Mouse (Mus musculus) CH12.LX (cell line): Measurements from ENCODE around the gene Col27a1. TPM values are rescaled to one million over a fixed set of nuclear protein-coding genes. Genes with fewer than 3 reads are reported as not detected.

Experiments used
- DNase-seq: peaks from one replicate; pipeline ENCODE4 v3.0.0-alpha.2; 2013; ENCODE audit errors: extremely low read depth
- H3K27ac ChIP-seq: 2 replicates; pipeline ENCODE4 v1.5.1; 2012; ENCODE audit warnings: low read depth, mild to moderate bottlenecking, control low read depth, moderate library complexity; ENCODE audit not compliant: insufficient read depth
- H3K27me3 ChIP-seq: replicated peaks from 2 replicates; pipeline ENCODE3; 2012; ENCODE audit warnings: inconsistent platforms
- H3K36me3 ChIP-seq, 2 experiments: replicated peaks in 1 of 2; 2 replicates each; pipeline versions ENCODE3 to v1.6.1; 2012; ENCODE audit warnings: inconsistent platforms in 1 of 2, low read length in 1 of 2, mild to moderate bottlenecking in 1 of 2, mixed read lengths in 1 of 2, moderate library complexity in 1 of 2; ENCODE audit not compliant: control insufficient read depth in 1 of 2, insufficient read depth in 1 of 2
- H3K4me1 ChIP-seq, 2 experiments: 2 replicates each; pipeline ENCODE4 v1.6.1; 2012; ENCODE audit warnings: inconsistent platforms in 1 of 2, moderate library complexity in 1 of 2; ENCODE audit not compliant: insufficient read depth in 2 of 2, control insufficient read depth in 1 of 2
- H3K4me2 ChIP-seq: 2 replicates; pipeline ENCODE4 v1.6.1; 2012; ENCODE audit warnings: low read depth, mild to moderate bottlenecking, control low read depth; ENCODE audit not compliant: poor library complexity, insufficient read depth, severe bottlenecking
- H3K4me3 ChIP-seq, 3 experiments: fragments of 150-350 bp in 1 of 3; sonication (generic) in 1 of 3; replicated peaks in 1 of 3; 2 replicates each; pipeline versions ENCODE3 to v1.5.1; 2011 to 2012; ENCODE audit warnings: low read depth in 2 of 3, low read length in 2 of 3, mild to moderate bottlenecking in 2 of 3, moderate library complexity in 2 of 3, control low read depth in 1 of 3, improper control_type of control experiment in 1 of 3, inconsistent platforms in 1 of 3, mixed read lengths in 1 of 3; ENCODE audit not compliant: poor library complexity in 1 of 3
- H3K79me2 ChIP-seq: replicated peaks from 2 replicates; pipeline ENCODE4 v1.6.1; 2012; ENCODE audit warnings: mild to moderate bottlenecking, moderate library complexity; ENCODE audit not compliant: control insufficient read depth, poor library complexity, insufficient read depth, severe bottlenecking; ENCODE audit errors: extremely low read depth
- H3K9ac ChIP-seq: 2 replicates; pipeline ENCODE4 v1.6.1; 2012; ENCODE audit warnings: low read depth, mild to moderate bottlenecking, control low read depth, moderate library complexity; ENCODE audit not compliant: insufficient read depth
- H3K9me3 ChIP-seq: replicated peaks from 2 replicates; pipeline ENCODE3; 2012; ENCODE audit warnings: low read length, inconsistent platforms, mixed read lengths
- E2F4 ChIP-seq: IDR thresholded peaks from 2 replicates; pipeline ENCODE4 v1.6.1; 2011; ENCODE audit warnings: low read depth, low read length, improper control_type of control experiment; ENCODE audit not compliant: insufficient replicate concordance
- ELF1 ChIP-seq: IDR thresholded peaks from 2 replicates; pipeline ENCODE4 v1.6.1; 2014; ENCODE audit warnings: low read depth, mild to moderate bottlenecking, inconsistent platforms, low read length, improper control_type of control experiment
- GABPA ChIP-seq: IDR thresholded peaks from 2 replicates; pipeline ENCODE4 v1.6.1; 2012; ENCODE audit warnings: low read depth, low read length, improper control_type of control experiment, inconsistent platforms; ENCODE audit not compliant: insufficient replicate concordance
- MAX ChIP-seq: IDR thresholded peaks from 2 replicates; pipeline ENCODE4 v1.6.1; 2011; ENCODE audit warnings: low read length, improper control_type of control experiment
- MEF2A ChIP-seq: IDR thresholded peaks from 2 replicates; pipeline ENCODE4 v1.6.1; 2014; ENCODE audit warnings: low read depth, mild to moderate bottlenecking, inconsistent platforms, low read length, improper control_type of control experiment, borderline replicate concordance
- MYC ChIP-seq: IDR thresholded peaks from 2 replicates; pipeline ENCODE4 v1.6.1; 2011; ENCODE audit warnings: low read depth, mild to moderate bottlenecking, improper control_type of control experiment, low read length
- RCOR1 ChIP-seq: conservative IDR thresholded peaks from 2 replicates; pipeline ENCODE4 v1.6.1; 2012; ENCODE audit warnings: low read depth, mild to moderate bottlenecking, inconsistent platforms, low read length, improper control_type of control experiment
- SIN3A ChIP-seq: IDR thresholded peaks from 2 replicates; pipeline ENCODE4 v1.6.1; 2012; ENCODE audit warnings: low read length, improper control_type of control experiment, inconsistent platforms
- SMC3 ChIP-seq: IDR thresholded peaks from 2 replicates; pipeline ENCODE4 v1.6.1; 2011; ENCODE audit warnings: low read depth, low read length, improper control_type of control experiment
- USF2 ChIP-seq: conservative IDR thresholded peaks from 2 replicates; pipeline ENCODE4 v1.6.1; 2011; ENCODE audit warnings: low read depth, low read length, improper control_type of control experiment
- dilution Hi-C: fragments of 300-500 bp; cut with MboI; formaldehyde crosslinking; loops from 2 replicates; pipeline ENCODE4 v1.14.3; 2020; ENCODE audit warnings: low sequenced_read_pairs; ENCODE audit not compliant: extremely low pct_unique_long_range_greater_than_20kb, extremely low pct_ligation_motif_present
- in situ Hi-C: fragments of 300-500 bp; cut with MboI; formaldehyde crosslinking; loops from 3 replicates; pipeline ENCODE4 v1.14.3; 2019; ENCODE audit warnings: low sequenced_read_pairs, low pct_ligation_motif_present, low pct_unique_long_range_greater_than_20kb, mixed read lengths
- polyA plus RNA-seq: library from polyadenylated mRNA; unstranded; fragments of >175 nt; gene quantifications from 2 replicates; pipeline ENCODE4 v1.2.1, GENCODE M21; 2012; ENCODE audit warnings: low read depth; ENCODE audit not compliant: insufficient read length
- total RNA-seq, 2 experiments: library from RNA; depleted of rRNA; stranded (reverse); fragments of 300-350 nt in 1 of 2; fragments of >200 nt in 1 of 2; gene quantifications; 2 replicates each; pipeline ENCODE4 v1.2.3; 2012 to 2014

Gene Col27a1
- total and polyA plus RNA-seq, 3 experiments: 0.04 to 0.05 TPM; not detected in 1

GRCm38 (mm10) chr4:63258096-63258495 is 44.3 kb downstream of the Col27a1 start:
- no peaks in the 10 kb centered on the region for H3K4me1 ChIP-seq
- TF ChIP-seq USF2: no peak
- no peaks in the 10 kb centered on the region for H3K9me3 ChIP-seq
- dilution Hi-C loops (no loop called here), in situ Hi-C loops (no loop called here)
- no peaks in the 10 kb centered on the region for H3K36me3 ChIP-seq
- DNase-seq: no peak
- H3K4me2 ChIP-seq: no peak overlapping the region
- H3K4me3 ChIP-seq: no peak overlapping the region
- no peak overlapping the region for H3K9ac ChIP-seq
- no peaks in the 10 kb centered on the region for H3K79me2 ChIP-seq
- no peak overlapping the region for H3K27ac ChIP-seq
- H3K27me3 ChIP-seq: peaks cover 90% of the 10 kb centered on the region

- Histone ChIP-seq H3K27me3 (peaks cover 90% of the 10 kb centered on the region), H3K27ac (no peak overlapping the region), H3K9ac (no peak overlapping the region), H3K4me1 (no peaks in the 10 kb centered on the region), H3K9me3 (no peaks in the 10 kb centered on the region), H3K79me2 (no peaks in the 10 kb centered on the region), H3K4me2 (no peak overlapping the region), H3K4me3 (no peak overlapping the region), H3K36me3 (no peaks in the 10 kb centered on the region)
- DNase-seq: no peak
- TF ChIP-seq SMC3: no peak
- no peak for TF ChIP-seq MAX
- TF ChIP-seq MEF2A: no peak
- no peak for TF ChIP-seq ELF1
- no peak for TF ChIP-seq E2F4
- no peak for TF ChIP-seq MYC
- TF ChIP-seq SIN3A: no peak
- no peak for TF ChIP-seq RCOR1
- in situ Hi-C loops: no loop called here
- dilution Hi-C loops: no loop called here
Observed at GRCm38 (mm10) chr4:63259066-63259465, 45.3 kb downstream of the Col27a1 start.

GRCm38 (mm10) chr4:63260506-63260905 is 46.7 kb downstream of the Col27a1 start:
- TF ChIP-seq MYC: no peak
- TF ChIP-seq SIN3A: no peak
- TF ChIP-seq GABPA: no peak
- TF ChIP-seq, all 38 proteins: peak for 0
- Histone ChIP-seq H3K36me3 (no peaks in the 10 kb centered on the region), H3K4me3 (no peak overlapping the region), H3K27me3 (peaks cover 92% of the 10 kb centered on the region), H3K4me1 (no peaks in the 10 kb centered on the region), H3K79me2 (no peaks in the 10 kb centered on the region), H3K27ac (no peak overlapping the region), H3K4me2 (no peak overlapping the region), H3K9ac (no peak overlapping the region), H3K9me3 (no peaks in the 10 kb centered on the region)
- in situ Hi-C loops: no loop called here
- dilution Hi-C loops: no loop called here
- no peak for DNase-seq
